Mouse (Mus musculus) heart, postnatal 36 days (tissue): Measurements from ENCODE around the gene Gpc1. TPM values are rescaled to one million over a fixed set of nuclear protein-coding genes. Genes with fewer than 3 reads are reported as not detected.

Experiments
- DNase-seq, 2 experiments: peaks; one replicate each; pipeline ENCODE4 v3.0.0; 2021 to 2022
- intact Hi-C: fragments of 180-260 bp; cut with DNase I; formaldehyde crosslinking; loops from one replicate; pipeline ENCODE4 v1.15.1; 2025
- total RNA-seq, 2 experiments: library from RNA; stranded (reverse); gene quantifications; 2 replicates each; pipeline ENCODE4 v1.2.3; 2021

Gene Gpc1
- total RNA-seq, result 100 to 1,000 TPM; 425 to 453 TPM

DNA sequence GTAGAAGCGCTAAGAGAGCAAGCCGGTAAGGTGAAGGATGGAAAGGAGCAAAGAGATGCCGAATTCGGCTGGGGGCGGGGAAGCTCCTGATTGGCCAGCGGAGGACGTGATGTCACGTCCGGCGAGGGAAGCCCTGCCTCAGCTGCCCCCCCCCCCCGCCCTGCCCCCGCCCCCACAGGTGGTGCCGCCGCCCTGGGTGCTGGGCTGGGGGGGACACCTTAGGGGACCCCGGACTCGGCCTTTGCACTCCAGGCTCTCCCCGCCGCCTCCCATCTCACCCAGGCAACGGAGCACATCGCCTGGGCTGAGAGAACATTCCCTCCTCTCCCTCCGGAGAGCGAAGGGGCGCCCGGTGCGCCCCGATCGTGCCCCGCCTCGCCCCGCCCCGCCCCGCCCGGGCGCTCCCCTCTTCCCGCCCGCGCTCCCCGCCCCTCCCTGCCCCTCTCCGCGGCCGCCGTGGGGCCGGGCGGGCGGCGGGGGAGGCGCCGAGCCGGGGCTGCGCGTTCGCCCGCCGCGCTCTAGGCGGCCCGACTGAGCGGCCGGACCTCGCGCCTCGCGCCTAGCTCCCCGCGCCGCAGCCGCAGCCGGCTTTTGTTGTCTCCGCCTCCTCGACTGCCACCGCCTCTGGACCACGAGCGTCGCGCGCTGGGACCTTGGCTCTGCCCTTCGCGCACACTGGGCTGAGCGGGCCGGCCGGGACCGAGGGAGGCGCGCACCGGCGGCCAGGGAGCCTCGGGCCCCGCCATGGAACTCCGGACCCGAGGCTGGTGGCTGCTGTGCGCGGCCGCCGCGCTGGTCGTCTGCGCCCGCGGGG, at the start of gene Gpc1:
Gene Gpc1 (plus strand): TSS at position 458 of the 814 bp plus-strand sequence.
- peak; percentile 63 to 67 for DNase-seq

DNA sequence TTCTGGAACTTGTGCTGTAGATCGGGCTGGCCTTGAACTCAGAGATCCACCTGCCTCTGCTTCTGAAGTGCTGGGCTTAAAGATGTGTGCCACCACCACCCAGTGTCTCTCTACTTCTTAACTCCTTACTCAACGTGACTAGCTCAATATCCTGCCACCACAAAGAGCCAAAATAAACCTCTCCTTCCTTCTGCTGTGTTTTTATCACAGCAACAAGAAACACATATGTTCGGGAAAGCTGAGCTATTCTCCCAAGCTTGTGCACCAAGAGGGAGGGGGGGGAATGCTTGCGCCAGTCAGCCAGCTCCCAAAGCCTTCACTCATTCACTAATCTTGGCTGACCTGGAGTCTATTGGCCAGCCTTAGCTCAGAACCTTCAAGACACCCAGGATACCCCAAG, 49.6 kb upstream of the Gpc1 start:
- intact Hi-C loops, result no loop called here
- no peak for DNase-seq

More for the DNA sequence above, at the start of gene Gpc1:
- intact Hi-C loops, result loop anchor here (5.0 kb wide), 2 partner anchors 44 to 89 kb away; no protein-coding TSS in a partner anchor

DNA sequence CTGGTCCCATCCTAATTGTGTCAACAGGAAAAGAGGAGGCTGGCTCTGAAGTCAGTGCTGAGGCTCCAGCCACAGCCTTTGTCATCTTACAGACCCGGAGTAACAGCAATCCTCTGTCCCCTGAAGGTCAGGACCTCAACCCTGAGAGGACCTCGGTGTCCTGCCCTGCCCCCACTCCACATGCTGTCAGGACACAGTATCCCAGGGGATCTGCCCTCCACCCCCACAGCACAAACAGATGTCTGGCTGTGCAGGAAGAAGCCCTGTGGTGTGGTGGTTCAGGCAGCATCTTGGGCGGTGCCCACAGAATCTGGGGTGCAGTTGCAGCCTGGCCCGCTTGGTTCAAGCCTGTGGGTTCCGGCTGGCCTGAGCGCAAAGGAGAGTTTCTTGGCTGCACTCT, 48.9 kb upstream of the Gpc1 start:
- intact Hi-C loops, result no loop called here
- DNase-seq, result no peak

DNA sequence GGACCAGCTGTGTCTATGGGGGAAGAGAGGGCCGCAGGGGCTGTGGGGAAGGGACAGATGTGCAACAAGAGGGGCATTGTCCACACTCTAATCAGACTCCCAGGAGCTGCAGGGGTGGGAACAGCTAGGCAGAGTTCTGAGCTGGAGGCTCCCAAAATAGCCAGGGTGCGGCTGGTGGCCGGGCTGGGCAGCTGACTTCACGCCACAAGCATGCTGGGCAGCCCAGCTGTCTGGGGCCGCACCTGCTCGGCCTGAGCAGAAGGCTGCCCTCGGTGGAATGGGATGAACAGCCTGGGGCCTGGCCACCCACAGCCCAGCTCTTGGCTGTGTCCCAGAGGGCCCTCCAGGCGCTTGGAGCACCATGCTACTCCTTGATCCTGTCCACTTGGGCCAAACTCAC, 44.2 kb upstream of the Gpc1 start:
- intact Hi-C loops, result loop anchor here (5.0 kb wide), 1 partner anchor 45 kb away; the partner anchor contains the start of gene Gpc1
- peak; percentile 36 to 50 for DNase-seq

DNA sequence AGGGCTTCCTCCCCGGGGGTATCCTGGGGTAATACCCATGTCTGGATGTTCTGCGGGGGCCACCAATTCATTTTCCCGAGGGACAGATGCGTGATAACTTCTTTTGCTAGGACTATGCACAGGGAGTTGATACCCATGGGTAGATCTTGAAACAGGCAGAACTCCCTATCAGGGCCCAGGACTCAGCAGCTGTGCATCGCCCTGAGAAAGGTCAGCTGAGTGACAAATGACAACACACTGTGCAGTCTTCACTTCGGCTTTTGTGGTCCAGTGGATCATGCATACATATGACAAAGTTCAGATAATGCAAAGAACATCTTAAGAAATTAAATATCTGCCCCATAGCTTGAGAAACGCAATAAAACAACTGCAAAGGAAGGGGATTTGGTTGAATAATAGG, 43.4 kb upstream of the Gpc1 start:
- no peak for DNase-seq
- intact Hi-C loops, result loop anchor here (5.0 kb wide), 1 partner anchor 44 kb away; the partner anchor contains the start of gene Gpc1

DNA sequence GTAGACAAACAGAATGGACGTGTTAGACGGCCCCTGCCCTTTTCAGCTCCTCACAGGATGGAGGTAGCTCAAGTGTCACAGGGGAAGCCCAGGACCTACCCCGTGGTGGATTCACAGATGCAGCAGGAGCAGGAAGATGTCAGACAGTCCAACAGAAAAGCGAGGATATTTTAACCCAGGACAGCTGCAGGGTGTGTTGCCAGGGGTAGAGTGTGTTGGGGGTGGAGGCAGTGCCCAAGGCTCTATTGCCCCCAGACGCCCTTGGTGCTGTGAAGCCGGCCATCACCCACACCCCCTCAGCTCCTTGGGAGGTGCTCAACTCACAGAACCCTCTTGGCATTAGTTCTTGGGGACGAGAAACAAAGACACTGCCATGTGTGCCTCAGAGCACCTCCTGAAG, 40.8 kb upstream of the Gpc1 start:
- DNase-seq, result no peak
- intact Hi-C loops, result no loop called here

DNA sequence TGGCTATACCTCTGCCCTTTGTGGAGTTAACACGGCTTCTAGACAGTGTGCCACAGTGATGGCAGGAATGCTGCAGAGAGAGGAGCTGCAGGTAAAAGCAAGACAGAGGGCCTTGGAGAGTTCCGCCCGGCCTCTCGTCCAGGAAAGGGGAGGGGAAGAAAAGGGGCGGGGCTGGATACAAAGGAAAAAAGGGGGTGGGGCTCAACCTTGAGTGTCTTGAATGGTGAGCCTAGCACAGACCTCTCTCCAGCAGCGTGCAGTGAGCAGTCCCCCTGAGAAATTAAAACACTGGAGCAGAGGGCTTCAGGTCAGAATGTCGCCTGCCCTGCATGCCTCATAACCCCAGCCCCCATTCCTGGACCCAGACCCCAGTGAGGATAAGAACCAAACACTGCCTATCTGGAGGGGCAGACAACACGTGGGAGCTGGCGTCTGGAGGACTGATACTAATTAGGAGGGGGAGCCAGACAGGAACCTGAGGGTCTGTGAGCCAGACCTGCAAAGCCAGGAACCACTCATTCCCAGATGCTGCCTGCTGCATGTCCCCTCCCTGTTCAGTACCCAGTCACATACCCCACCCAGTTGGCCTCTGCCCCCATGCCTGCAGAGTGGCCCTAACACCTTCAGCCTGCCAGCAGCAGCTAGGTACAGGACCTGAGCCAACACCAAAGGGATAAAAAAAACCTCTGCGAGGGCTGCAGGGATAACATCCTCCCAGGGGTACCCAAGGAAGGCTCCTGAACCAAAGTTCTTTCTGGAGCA, 40.2 kb upstream of the Gpc1 start:
- intact Hi-C loops, result no loop called here
- peak; percentile 33 to 40 for DNase-seq

DNA sequence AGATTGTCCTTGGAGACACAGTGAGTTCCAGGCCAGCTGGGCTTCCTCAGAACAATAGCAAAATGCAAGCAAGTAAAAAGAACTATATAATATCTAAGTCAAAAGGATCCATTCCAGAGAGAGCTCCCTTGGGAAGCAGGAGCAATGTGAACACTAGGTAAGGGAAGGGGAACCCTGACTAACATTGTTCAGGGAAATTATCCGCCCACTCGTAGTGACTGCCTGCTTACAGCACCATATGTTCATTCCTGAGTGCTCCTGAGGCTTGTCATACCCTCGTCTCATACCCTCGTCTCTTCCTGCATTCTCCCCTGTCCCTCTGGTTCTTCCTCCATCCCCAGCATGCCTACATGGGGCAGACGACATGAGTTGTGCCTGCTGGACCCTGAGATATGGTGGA, 37.7 kb upstream of the Gpc1 start:
- no peak for DNase-seq
- intact Hi-C loops, result no loop called here

DNA sequence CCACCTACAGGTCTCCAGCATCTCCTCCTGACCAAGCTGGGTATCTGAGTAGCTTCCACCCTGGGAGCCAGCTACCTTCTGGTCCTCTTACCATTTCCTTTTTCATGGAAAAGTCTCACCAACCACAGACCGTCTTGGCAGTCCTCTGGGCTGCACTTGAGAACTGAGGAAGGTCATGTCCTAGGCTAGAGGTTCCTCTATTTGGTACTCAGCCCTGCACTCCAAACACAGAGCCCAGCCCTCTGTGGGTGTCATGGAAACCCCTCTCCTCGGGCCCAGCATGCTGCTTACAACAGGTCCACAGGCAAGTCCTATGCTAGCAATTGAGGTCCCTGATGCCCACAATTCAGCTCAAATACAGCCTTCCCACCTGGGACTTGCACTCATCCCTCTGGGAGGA, 33.0 kb upstream of the Gpc1 start:
- DNase-seq, result no peak
- intact Hi-C loops, result no loop called here

DNA sequence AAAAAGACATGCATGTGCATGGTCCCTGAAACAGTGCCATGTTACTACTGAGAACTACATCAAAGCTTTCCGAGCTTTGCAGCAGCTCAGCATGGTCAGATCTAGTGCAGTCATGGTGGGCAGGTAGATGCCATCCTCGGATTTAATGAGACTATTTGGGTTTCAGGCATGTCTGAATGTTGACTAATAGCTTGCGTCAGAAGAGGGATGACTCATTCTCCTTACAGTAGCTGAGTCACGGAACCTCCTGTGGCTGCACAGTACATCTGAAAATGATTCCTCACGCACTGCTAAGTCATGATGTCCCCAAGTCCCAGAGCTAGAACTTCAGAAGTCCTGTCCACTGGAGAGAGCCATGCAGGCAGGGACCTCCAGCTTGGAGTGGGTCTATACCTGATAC, 31.8 kb upstream of the Gpc1 start:
- intact Hi-C loops, result no loop called here
- no peak for DNase-seq

DNA sequence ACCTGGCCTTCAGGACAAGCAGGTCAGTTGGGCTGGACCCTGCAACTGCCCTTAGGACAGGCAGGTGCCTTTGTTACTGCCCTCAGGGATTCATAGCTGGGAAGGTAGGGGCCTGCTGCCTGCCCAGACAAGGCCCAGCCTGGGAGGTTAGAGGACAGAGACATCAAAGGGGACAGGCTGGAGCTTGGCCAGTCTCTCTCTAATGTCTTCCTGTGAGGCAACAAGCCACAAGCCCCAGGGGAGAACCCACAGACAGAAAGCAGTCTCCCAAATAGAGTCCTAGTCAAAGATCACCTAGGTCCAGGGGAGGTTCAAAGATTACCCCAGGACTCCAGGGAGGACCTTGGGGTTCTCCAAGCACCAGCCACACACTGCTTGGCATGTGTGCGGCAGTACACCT, 29.1 kb upstream of the Gpc1 start:
- DNase-seq, result no peak
- intact Hi-C loops, result no loop called here

DNA sequence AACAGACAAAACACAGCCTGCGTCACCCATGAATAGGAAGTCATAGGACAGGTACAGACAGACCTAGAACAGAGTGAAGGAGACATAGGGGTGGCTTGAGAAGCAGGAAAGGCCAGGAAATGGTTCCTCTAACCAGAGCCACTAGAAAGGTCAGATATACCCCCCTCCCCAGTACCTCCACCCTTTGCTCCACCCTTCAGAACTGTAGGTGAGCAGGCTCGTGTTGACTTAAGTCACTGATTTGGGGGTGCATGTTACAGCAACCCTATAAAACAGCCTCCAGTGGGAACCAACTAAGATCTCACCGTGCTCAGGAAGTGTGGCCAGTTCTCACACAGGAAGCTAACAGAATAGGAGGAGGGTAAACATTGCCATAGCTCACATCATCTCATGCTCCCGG, 28.1 kb upstream of the Gpc1 start:
- intact Hi-C loops, result no loop called here
- DNase-seq, result no peak

DNA sequence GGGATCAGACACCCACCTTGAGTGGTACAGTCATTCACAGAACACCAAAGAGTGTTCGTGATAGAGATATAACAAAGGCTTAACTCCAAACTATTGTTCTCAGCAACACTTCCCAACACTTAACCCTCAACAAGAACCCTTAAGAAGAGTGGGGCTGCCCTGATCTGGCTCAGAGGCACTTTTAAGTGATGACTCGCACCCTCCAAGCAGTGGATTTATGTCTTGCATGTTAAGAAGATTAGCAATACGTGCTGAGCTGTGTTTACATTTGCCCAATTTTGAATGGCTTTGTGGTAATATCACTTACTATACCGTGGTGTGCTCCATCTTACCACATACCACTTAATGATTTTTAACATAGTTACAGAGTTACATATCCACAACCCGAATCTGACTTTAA, 26.3 kb upstream of the Gpc1 start:
- no peak for DNase-seq
- intact Hi-C loops, result no loop called here

DNA sequence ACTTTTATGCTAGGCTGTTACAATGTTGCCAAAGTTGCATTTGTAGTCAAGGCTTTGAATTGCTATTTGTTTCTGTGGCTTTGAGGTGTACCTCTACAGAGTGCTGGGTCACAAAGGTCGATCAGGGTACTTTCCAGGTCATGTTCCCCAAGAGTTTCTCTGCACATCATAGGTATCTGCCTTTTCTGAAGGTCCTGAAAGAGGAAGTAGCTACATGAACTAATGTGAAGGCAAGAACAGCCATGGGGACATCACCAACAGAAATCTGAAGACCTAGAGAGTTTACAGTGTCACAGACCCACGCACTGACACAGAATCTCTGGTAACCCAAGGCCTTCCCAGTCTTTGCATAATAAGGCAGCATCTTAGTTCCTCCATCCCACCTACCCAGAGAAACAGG, 25.6 kb upstream of the Gpc1 start:
- intact Hi-C loops, result no loop called here
- no peak for DNase-seq

DNA sequence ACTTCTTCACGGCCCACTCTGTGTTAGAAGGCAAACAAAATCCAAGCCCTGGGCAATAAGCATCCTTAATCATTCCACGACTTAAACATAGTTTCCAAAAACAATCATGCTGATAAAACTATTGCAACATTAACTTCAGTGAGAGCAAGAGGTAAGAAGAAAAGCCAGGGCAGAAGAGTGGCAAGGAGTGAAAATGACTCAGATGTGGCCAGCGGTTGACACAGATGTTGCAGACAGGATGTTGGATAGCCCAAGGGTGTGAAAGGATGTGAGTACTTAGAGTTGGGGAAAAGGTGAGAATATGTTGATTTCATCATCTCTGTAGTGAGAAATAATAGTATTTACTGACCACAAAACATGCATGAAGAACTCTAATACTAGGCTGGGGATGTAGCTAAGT, 24.7 kb upstream of the Gpc1 start:
- intact Hi-C loops, result no loop called here
- no peak for DNase-seq

DNA sequence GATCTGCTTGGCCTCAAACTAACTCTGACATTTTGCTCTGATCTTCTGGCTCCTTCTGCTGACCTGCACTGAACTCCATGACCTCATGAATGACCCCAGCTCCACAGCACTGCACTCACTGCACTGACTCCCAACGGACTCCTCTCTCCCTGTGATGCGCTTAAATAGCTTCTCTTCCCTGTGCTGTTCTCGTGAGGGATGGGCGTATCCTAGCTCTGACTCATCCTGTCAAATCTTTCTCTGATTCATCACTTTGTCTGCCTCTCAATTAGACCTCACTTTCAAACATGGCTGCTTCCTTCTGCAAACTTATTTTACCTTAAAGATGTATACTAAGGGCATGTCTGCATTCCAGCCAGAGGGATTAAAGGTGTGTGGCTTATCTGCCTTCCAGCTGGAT, 21.8 kb upstream of the Gpc1 start:
- DNase-seq, result no peak

DNA sequence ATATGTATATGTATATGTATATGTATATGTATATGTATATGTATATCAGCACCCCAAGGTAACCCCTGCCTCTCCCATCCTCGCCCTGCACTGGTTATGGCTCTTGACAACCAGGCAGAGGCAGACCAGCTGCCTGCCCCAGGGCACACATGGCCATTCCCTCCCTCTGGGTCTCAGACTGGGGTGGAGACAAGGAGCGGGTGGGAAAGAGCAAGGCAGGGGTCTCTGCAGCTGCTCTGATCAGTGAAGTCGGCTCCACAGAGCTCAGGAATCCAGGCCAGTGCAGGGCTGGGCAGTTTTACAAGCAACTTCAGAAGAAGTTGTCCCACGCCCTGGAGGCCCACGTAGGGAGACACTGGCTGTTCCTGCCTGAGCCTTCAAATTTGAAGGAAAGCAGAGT, 17.1 kb upstream of the Gpc1 start:
- DNase-seq, result no peak
- intact Hi-C loops, result no loop called here

More for the DNA sequence above, 21.8 kb upstream of the Gpc1 start:
- intact Hi-C loops, result no loop called here

DNA sequence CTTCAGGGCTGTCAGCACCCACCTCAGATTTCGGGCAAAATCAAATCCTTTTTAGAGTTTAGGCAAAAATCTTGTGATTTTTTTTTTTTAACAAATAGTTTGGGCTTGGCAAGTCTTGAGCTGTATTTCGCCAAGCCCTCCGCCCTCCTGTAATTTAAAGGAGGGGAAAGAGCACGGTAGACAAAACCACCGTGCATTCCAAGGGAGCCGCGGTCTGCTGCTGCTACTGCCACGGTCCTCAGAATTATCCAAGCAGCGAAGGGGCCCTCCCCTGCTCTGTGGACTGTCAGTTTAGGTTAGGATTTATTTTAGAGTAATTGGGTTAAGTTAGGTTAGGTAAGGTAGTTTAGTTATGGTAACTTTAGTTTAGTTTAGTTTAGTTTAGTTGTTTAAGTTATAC, 16.3 kb upstream of the Gpc1 start:
- intact Hi-C loops, result no loop called here
- no peak for DNase-seq

DNA sequence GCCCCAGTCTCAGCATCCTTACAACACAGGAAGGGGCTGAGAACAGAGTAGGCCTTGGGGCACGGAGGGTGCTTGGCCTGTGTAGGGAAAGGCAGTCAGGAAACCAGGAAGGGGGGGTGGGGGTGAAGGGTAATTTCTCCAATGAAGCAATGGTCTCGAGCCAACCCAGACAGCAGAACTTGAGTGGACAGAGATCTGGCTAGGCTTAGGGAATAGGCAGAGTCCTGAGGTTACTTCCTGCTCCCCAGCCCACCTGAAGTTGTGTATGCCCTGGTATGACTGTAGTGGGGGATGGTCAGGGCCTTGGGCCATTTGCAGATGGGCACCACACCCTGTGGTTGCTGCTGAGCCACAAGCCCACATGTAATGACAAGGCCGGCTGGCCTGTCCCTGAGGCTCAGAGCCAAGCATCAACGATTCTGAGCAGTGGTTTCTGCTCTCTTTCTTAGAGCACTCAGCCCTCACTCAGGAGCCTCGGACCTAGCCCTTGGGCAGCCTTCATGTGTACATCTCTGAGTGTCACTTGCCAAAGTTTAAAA, 15.6 kb upstream of the Gpc1 start:
- intact Hi-C loops, result no loop called here
- no peak for DNase-seq

DNA sequence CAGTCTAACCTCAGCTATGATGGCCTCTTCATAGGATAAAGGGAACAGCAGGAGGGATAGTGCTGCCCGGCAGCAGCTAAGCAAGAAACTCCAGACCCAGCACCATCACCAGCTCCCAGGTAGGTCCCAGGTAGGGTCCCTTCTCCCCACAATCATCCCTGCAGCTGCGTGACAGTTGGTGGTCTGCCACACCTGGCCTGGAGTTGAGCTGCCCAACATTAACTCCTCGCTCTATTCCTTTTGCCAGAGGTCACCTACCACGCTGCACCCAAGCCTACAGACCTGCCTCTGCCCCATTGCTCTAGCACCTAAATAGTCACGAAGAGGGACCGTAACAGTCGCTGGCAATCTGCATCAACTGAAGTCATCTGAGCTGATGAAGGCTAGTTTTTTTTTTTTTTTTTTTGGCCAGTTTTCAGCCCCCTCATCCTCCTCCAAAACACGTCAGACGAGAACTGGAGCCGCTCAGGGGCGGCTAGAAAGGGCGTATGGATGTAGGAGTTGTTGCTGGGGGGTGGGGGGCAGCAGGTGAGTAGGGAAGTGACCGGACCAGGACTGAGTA, 738 bp upstream of the Gpc1 start:
- DNase-seq, result no peak
- intact Hi-C loops, result loop anchor here (5.0 kb wide), 2 partner anchors 43 to 88 kb away; no protein-coding TSS in a partner anchor
